Mouse (Mus musculus) limb, embryonic 14.5 days (tissue): ENCODE data around the gene Dhcr24. TPM values are rescaled to one million over a fixed set of nuclear protein-coding genes. Genes with fewer than 3 reads are reported as not detected.

Experiments
- ATAC-seq: fragments of 200-750 bp; cut with Nextera tagmentation; 2 replicates; pipeline ENCODE4 v1.8.0; 2017; ENCODE audit warnings: low read depth, moderate number of reproducible peaks, moderate TSS enrichment; ENCODE audit not compliant: low FRiP score
- DNase-seq: peaks from one replicate; pipeline ENCODE4 v3.0.0-alpha.2; 2015; ENCODE audit warnings: low spot score
- H3K27ac ChIP-seq: fragments of 300-500 bp; sonication (generic); replicated peaks from 2 replicates; pipeline ENCODE4 v1.5.1; 2014; ENCODE audit warnings: low read depth, mild to moderate bottlenecking, low read length, moderate library complexity, mixed read lengths
- H3K27me3 ChIP-seq: fragments of 300-500 bp; sonication (generic); 2 replicates; pipeline ENCODE4 v1.6.1; 2014; ENCODE audit warnings: low read length, mixed read lengths; ENCODE audit not compliant: control insufficient read depth, insufficient read depth
- H3K36me3 ChIP-seq: fragments of 300-500 bp; sonication (generic); 2 replicates; pipeline ENCODE4 v1.6.1; 2014; ENCODE audit warnings: mild to moderate bottlenecking, low read length, moderate library complexity, mixed read lengths; ENCODE audit not compliant: control insufficient read depth, insufficient read depth
- H3K4me1 ChIP-seq: fragments of 300-500 bp; sonication (generic); 2 replicates; pipeline ENCODE4 v1.6.1; 2014; ENCODE audit warnings: antibody characterized with exemption, low read length, mixed read lengths; ENCODE audit not compliant: control insufficient read depth, insufficient read depth
- H3K4me2 ChIP-seq: fragments of 300-500 bp; sonication (generic); replicated peaks from 2 replicates; pipeline ENCODE4 v1.6.1; 2014; ENCODE audit warnings: low read depth, mild to moderate bottlenecking, low read length, moderate library complexity; ENCODE audit not compliant: severe bottlenecking
- H3K4me3 ChIP-seq: fragments of 300-500 bp; sonication (generic); replicated peaks from 2 replicates; pipeline ENCODE4 v1.5.1; 2014; ENCODE audit warnings: low read length
- H3K9ac ChIP-seq: fragments of 300-500 bp; sonication (generic); 2 replicates; pipeline ENCODE4 v1.6.1; 2014; ENCODE audit warnings: mild to moderate bottlenecking, low read depth, low read length, moderate library complexity; ENCODE audit not compliant: severe bottlenecking
- H3K9me3 ChIP-seq: fragments of 300-500 bp; sonication (generic); 2 replicates; pipeline ENCODE4 v1.6.1; 2016; ENCODE audit warnings: low read length; ENCODE audit not compliant: control insufficient read depth
- POLR2A ChIP-seq: fragments of 200-500 bp; IDR thresholded peaks from 2 replicates; pipeline ENCODE4 v1.8.0; 2012; ENCODE audit warnings: inconsistent platforms, mild to moderate bottlenecking, moderate library complexity, borderline replicate concordance; ENCODE audit not compliant: insufficient read depth, insufficient read length; ENCODE audit errors: extremely low read depth
- WGBS: fragments of 180-500 bp; shearing (Covaris S2); extraction: QIAGEN DNeasy Blood & Tissue Kit; methylation state at CpG from one replicate; pipeline ENCODE4 v1.1.7; 2014; 5-methylcytosine and 5-hydroxymethylcytosine counted together
- polyA plus RNA-seq, 2 experiments: library from polyadenylated mRNA; depleted of rRNA in 1 of 2; stranded (reverse) in 1 of 2; unstranded in 1 of 2; fragments of >200 nt; fragmentation: Nextera tagmentation in 1 of 2; extraction: Ambion mirVana in 1 of 2; gene quantifications; 2 replicates each; pipeline versions ENCODE4 v1.2.1 to v1.2.3; 2012 to 2014

Dhcr24 gene
- polyA plus RNA-seq, 2 experiments: 19.4 to 57.6 TPM

DNA sequence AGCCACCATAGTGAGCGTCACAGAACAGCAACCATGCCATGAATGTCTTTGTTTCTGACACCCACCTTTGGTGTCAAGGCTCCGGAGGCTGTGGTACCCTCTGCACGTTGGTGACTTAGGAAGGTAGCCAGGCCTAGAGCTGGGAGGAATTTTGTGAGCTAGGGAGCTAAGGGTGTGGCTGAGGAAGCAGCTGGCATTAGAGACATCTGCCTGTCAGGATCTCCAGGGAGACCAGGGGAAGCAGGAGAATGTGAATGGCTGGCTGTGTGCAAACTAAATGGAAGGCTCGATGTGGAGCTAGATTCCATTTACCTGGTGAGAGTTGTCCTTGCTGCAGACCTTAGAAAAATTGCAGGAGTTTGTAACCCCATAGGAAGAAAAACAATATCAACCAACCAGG lies 23.8 kb downstream of the Dhcr24 start:
- no peak overlapping the region for H3K27ac ChIP-seq
- no peaks in the 10 kb centered on the region for H3K4me1 ChIP-seq
- DNase-seq: no peak
- no peak overlapping the region for H3K4me2 ChIP-seq
- H3K9ac ChIP-seq: no peak overlapping the region
- WGBS: 91% methylated on average over 4 of the region's 4 CpGs
- H3K4me3 ChIP-seq: no peak overlapping the region
- no peak for TF ChIP-seq POLR2A
- peaks cover 87% of the 10 kb centered on the region for H3K36me3 ChIP-seq
- H3K9me3 ChIP-seq: no peaks in the 10 kb centered on the region
- H3K27me3 ChIP-seq: no peaks in the 10 kb centered on the region
- ATAC-seq: no peak

DNA sequence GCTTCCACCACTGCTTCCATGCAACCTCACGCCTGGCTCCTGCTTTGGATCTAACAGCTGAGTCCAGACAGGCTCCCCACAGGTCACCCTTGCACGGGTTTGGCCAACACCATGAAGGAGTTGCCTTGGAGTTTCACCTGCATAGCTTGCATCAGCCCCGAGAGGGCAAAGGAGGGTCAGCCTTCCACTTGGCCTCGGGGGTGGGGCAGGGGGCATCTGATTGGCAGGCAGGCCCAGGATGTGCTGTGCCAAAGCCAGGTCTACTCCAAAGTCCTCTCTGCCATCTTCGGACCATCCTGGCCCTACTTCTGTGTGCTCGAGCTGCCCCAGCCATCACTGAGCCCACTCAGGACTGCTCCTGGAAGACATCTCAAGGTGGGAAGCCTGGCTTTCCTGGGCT lies 26.2 kb downstream of the Dhcr24 start:
- H3K36me3 ChIP-seq: peaks cover 68% of the 10 kb centered on the region

GRCm38 (mm10) chr4:106590142-106590541 lies 29.3 kb downstream of the Dhcr24 start:
- TF ChIP-seq POLR2A: no peak
- WGBS: 66% methylated on average over 9 of the region's 9 CpGs
- Histone ChIP-seq H3K27ac (no peak overlapping the region), H3K9ac (no peak overlapping the region), H3K4me1 (no peaks in the 10 kb centered on the region), H3K4me2 (no peak overlapping the region), H3K9me3 (no peaks in the 10 kb centered on the region), H3K27me3 (no peaks in the 10 kb centered on the region), H3K4me3 (no peak overlapping the region), H3K36me3 (peaks cover 42% of the 10 kb centered on the region)
- no peak for DNase-seq
- no peak for ATAC-seq

More for the DNA sequence above, 26.2 kb downstream of the Dhcr24 start:
- DNase-seq: no peak
- Histone ChIP-seq H3K9ac (no peak overlapping the region), H3K27me3 (no peaks in the 10 kb centered on the region), H3K27ac (no peak overlapping the region), H3K4me3 (no peak overlapping the region), H3K9me3 (no peaks in the 10 kb centered on the region), H3K4me2 (no peak overlapping the region), H3K4me1 (no peaks in the 10 kb centered on the region)
- WGBS: 93% methylated on average over 6 of the region's 6 CpGs
- no peak for ATAC-seq
- no peak for TF ChIP-seq POLR2A

- H3K4me3 ChIP-seq: no peak overlapping the region
- 83% methylated on average over 9 of the region's 9 CpGs for WGBS
- H3K9ac ChIP-seq: no peak overlapping the region
- no peaks in the 10 kb centered on the region for H3K9me3 ChIP-seq
- no peak overlapping the region for H3K27ac ChIP-seq
- no peak overlapping the region for H3K4me2 ChIP-seq
- H3K4me1 ChIP-seq: no peaks in the 10 kb centered on the region
- peaks cover 35% of the 10 kb centered on the region for H3K36me3 ChIP-seq
- no peaks in the 10 kb centered on the region for H3K27me3 ChIP-seq
- ATAC-seq (no peak), DNase-seq (no peak)
- no peak for TF ChIP-seq POLR2A
Measured at GRCm38 (mm10) chr4:106590871-106591270, 30.0 kb downstream of the Dhcr24 start.

DNA sequence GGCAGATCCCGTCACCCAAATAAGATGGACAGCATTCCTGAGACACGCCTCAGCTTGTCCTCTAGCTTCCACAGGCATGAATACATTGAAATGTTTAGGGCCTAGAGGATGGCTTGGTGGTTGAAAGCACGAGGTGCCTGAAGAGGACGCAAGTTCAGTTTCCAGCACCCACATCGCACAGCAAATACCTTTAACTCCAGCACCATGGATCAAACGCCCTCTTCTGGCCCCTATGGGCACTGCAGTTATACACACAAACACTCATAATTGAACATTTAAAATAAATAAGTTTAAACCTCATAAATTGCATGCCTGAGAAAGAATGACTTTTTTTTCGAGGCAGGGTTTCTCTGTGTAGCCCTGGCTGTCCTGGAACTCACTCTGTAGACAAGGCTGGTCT lies 32.8 kb downstream of the Dhcr24 start:
- no peak for ATAC-seq
- Histone ChIP-seq H3K4me1 (no peaks in the 10 kb centered on the region), H3K4me2 (no peak overlapping the region), H3K27ac (no peak overlapping the region), H3K9ac (no peak overlapping the region), H3K36me3 (peaks cover 9% of the 10 kb centered on the region), H3K27me3 (no peaks in the 10 kb centered on the region), H3K4me3 (no peak overlapping the region), H3K9me3 (no peaks in the 10 kb centered on the region)
- 64% methylated on average over 7 of the region's 7 CpGs for WGBS
- no peak for TF ChIP-seq POLR2A
- no peak for DNase-seq

DNA sequence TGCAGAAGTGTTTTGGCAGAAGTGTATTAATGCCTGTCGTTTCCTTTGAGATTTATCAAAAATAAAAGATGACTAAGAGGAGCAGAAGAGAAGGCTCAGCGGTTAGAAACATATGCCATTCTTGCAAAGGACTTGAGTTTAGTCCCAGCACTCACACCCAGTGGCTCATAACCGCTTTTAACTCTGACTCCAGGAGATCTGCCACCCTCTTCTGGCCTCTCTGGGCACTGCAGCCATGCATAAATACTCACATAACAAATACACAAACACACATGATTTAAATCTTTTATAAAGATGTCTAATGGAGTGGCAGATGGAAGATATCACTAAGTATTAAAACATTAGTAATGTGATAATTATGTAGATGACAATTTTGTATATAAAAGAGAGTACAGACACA lies 35.4 kb downstream of the Dhcr24 start:
- no peak for ATAC-seq
- no peak for TF ChIP-seq POLR2A

More for the DNA sequence above, 35.4 kb downstream of the Dhcr24 start:
- Histone ChIP-seq H3K36me3 (no peaks in the 10 kb centered on the region), H3K4me1 (no peaks in the 10 kb centered on the region), H3K9ac (no peak overlapping the region), H3K4me3 (no peak overlapping the region), H3K4me2 (no peak overlapping the region), H3K27ac (no peak overlapping the region), H3K27me3 (no peaks in the 10 kb centered on the region), H3K9me3 (no peaks in the 10 kb centered on the region)
- WGBS: 58% methylated on average over 3 of the region's 3 CpGs
- DNase-seq: no peak
